Mouse (Mus musculus) CH12.LX (cell line): ENCODE results near the gene Cmah. TPM values are rescaled to one million over a fixed set of nuclear protein-coding genes. Genes with fewer than 3 reads are reported as not detected.

Experiments used
- DNase-seq: peaks from one replicate; pipeline ENCODE4 v3.0.0-alpha.2; 2013; ENCODE audit errors: extremely low read depth
- H3K27ac ChIP-seq: 2 replicates; pipeline ENCODE4 v1.5.1; 2012; ENCODE audit warnings: low read depth, mild to moderate bottlenecking, control low read depth, moderate library complexity; ENCODE audit not compliant: insufficient read depth
- H3K27me3 ChIP-seq: replicated peaks from 2 replicates; pipeline ENCODE3; 2012; ENCODE audit warnings: inconsistent platforms
- H3K36me3 ChIP-seq, 2 experiments: replicated peaks in 1 of 2; 2 replicates each; pipeline versions ENCODE3 to v1.6.1; 2012; ENCODE audit warnings: inconsistent platforms in 1 of 2, low read length in 1 of 2, mild to moderate bottlenecking in 1 of 2, mixed read lengths in 1 of 2, moderate library complexity in 1 of 2; ENCODE audit not compliant: control insufficient read depth in 1 of 2, insufficient read depth in 1 of 2
- H3K4me1 ChIP-seq, 2 experiments: 2 replicates each; pipeline ENCODE4 v1.6.1; 2012; ENCODE audit warnings: inconsistent platforms in 1 of 2, moderate library complexity in 1 of 2; ENCODE audit not compliant: insufficient read depth in 2 of 2, control insufficient read depth in 1 of 2
- H3K4me2 ChIP-seq: 2 replicates; pipeline ENCODE4 v1.6.1; 2012; ENCODE audit warnings: low read depth, mild to moderate bottlenecking, control low read depth; ENCODE audit not compliant: poor library complexity, insufficient read depth, severe bottlenecking
- H3K4me3 ChIP-seq, 3 experiments: fragments of 150-350 bp in 1 of 3; sonication (generic) in 1 of 3; replicated peaks in 1 of 3; 2 replicates each; pipeline versions ENCODE3 to v1.5.1; 2011 to 2012; ENCODE audit warnings: low read depth in 2 of 3, low read length in 2 of 3, mild to moderate bottlenecking in 2 of 3, moderate library complexity in 2 of 3, control low read depth in 1 of 3, improper control_type of control experiment in 1 of 3, inconsistent platforms in 1 of 3, mixed read lengths in 1 of 3; ENCODE audit not compliant: poor library complexity in 1 of 3
- H3K79me2 ChIP-seq: replicated peaks from 2 replicates; pipeline ENCODE4 v1.6.1; 2012; ENCODE audit warnings: mild to moderate bottlenecking, moderate library complexity; ENCODE audit not compliant: control insufficient read depth, poor library complexity, insufficient read depth, severe bottlenecking; ENCODE audit errors: extremely low read depth
- H3K9ac ChIP-seq: 2 replicates; pipeline ENCODE4 v1.6.1; 2012; ENCODE audit warnings: low read depth, mild to moderate bottlenecking, control low read depth, moderate library complexity; ENCODE audit not compliant: insufficient read depth
- H3K9me3 ChIP-seq: replicated peaks from 2 replicates; pipeline ENCODE3; 2012; ENCODE audit warnings: low read length, inconsistent platforms, mixed read lengths
- BHLHE40 ChIP-seq: IDR thresholded peaks from 2 replicates; pipeline ENCODE4 v1.6.1; 2011; ENCODE audit warnings: mild to moderate bottlenecking, low read depth, low read length, improper control_type of control experiment
- CHD1 ChIP-seq: IDR thresholded peaks from 2 replicates; pipeline ENCODE4 v1.6.1; 2012; ENCODE audit warnings: low read depth, low read length, improper control_type of control experiment, inconsistent platforms
- CHD2 ChIP-seq: IDR thresholded peaks from 2 replicates; pipeline ENCODE4 v1.6.1; 2011; ENCODE audit warnings: low read length, improper control_type of control experiment
- ELF1 ChIP-seq: IDR thresholded peaks from 2 replicates; pipeline ENCODE4 v1.6.1; 2014; ENCODE audit warnings: low read depth, mild to moderate bottlenecking, inconsistent platforms, low read length, improper control_type of control experiment
- EP300 ChIP-seq: IDR thresholded peaks from 2 replicates; pipeline ENCODE4 v1.6.1; 2011; ENCODE audit warnings: low read length, improper control_type of control experiment
- ETS1 ChIP-seq: conservative IDR thresholded peaks from 2 replicates; pipeline ENCODE4 v1.6.1; 2012; ENCODE audit warnings: low read depth, mild to moderate bottlenecking, inconsistent platforms, low read length, improper control_type of control experiment, moderate library complexity
- HCFC1 ChIP-seq: IDR thresholded peaks from 2 replicates; pipeline ENCODE4 v1.6.1; 2012; ENCODE audit warnings: low read depth, mild to moderate bottlenecking, inconsistent platforms, low read length, improper control_type of control experiment
- IRF4 ChIP-seq: IDR thresholded peaks from 2 replicates; pipeline ENCODE4 v1.6.1; 2014; ENCODE audit warnings: low read depth, mild to moderate bottlenecking, inconsistent platforms, low read length, improper control_type of control experiment
- JUN ChIP-seq: IDR thresholded peaks from 2 replicates; pipeline ENCODE4 v1.6.1; 2011; ENCODE audit warnings: low read depth, mild to moderate bottlenecking, low read length, improper control_type of control experiment, moderate library complexity; ENCODE audit not compliant: insufficient read depth
- MAFK ChIP-seq: IDR thresholded peaks from 2 replicates; pipeline ENCODE4 v1.6.1; 2011; ENCODE audit warnings: low read length, improper control_type of control experiment; ENCODE audit not compliant: insufficient replicate concordance
- MAX ChIP-seq: IDR thresholded peaks from 2 replicates; pipeline ENCODE4 v1.6.1; 2011; ENCODE audit warnings: low read length, improper control_type of control experiment
- MAZ ChIP-seq: IDR thresholded peaks from 2 replicates; pipeline ENCODE4 v1.6.1; 2012; ENCODE audit warnings: low read depth, mild to moderate bottlenecking, inconsistent platforms, low read length, improper control_type of control experiment, moderate library complexity
- MEF2A ChIP-seq: IDR thresholded peaks from 2 replicates; pipeline ENCODE4 v1.6.1; 2014; ENCODE audit warnings: low read depth, mild to moderate bottlenecking, inconsistent platforms, low read length, improper control_type of control experiment, borderline replicate concordance
- MXI1 ChIP-seq: IDR thresholded peaks from 2 replicates; pipeline ENCODE4 v1.6.1; 2011; ENCODE audit warnings: mild to moderate bottlenecking, low read depth, low read length, improper control_type of control experiment
- MYC ChIP-seq: IDR thresholded peaks from 2 replicates; pipeline ENCODE4 v1.6.1; 2011; ENCODE audit warnings: low read depth, mild to moderate bottlenecking, improper control_type of control experiment, low read length
- POLR2A ChIP-seq: IDR thresholded peaks from 2 replicates; pipeline ENCODE4 v1.6.1; 2011; ENCODE audit warnings: low read depth, mild to moderate bottlenecking, improper control_type of control experiment, low read length
- RAD21 ChIP-seq: IDR thresholded peaks from 2 replicates; pipeline ENCODE4 v1.6.1; 2011; ENCODE audit warnings: low read depth, mild to moderate bottlenecking, low read length, improper control_type of control experiment, moderate library complexity
- RCOR1 ChIP-seq: conservative IDR thresholded peaks from 2 replicates; pipeline ENCODE4 v1.6.1; 2012; ENCODE audit warnings: low read depth, mild to moderate bottlenecking, inconsistent platforms, low read length, improper control_type of control experiment
- SIN3A ChIP-seq: IDR thresholded peaks from 2 replicates; pipeline ENCODE4 v1.6.1; 2012; ENCODE audit warnings: low read length, improper control_type of control experiment, inconsistent platforms
- SMC3 ChIP-seq: IDR thresholded peaks from 2 replicates; pipeline ENCODE4 v1.6.1; 2011; ENCODE audit warnings: low read depth, low read length, improper control_type of control experiment
- TBP ChIP-seq: conservative IDR thresholded peaks from 2 replicates; pipeline ENCODE4 v1.6.1; 2011; ENCODE audit warnings: low read depth, low read length, improper control_type of control experiment
- TCF12 ChIP-seq: IDR thresholded peaks from 2 replicates; pipeline ENCODE4 v1.6.1; 2014; ENCODE audit warnings: low read depth, mild to moderate bottlenecking, inconsistent platforms, low read length, improper control_type of control experiment
- UBTF ChIP-seq: IDR thresholded peaks from 2 replicates; pipeline ENCODE4 v1.6.1; 2012; ENCODE audit warnings: low read depth, mild to moderate bottlenecking, inconsistent platforms, low read length, improper control_type of control experiment, moderate library complexity
- ZC3H11A ChIP-seq: IDR thresholded peaks from 2 replicates; pipeline ENCODE4 v1.6.1; 2012; ENCODE audit warnings: low read depth, mild to moderate bottlenecking, inconsistent platforms, low read length, improper control_type of control experiment
- ZNF384 ChIP-seq: IDR thresholded peaks from 2 replicates; pipeline ENCODE4 v1.6.1; 2012; ENCODE audit warnings: low read depth, low read length, improper control_type of control experiment, inconsistent platforms
- dilution Hi-C: fragments of 300-500 bp; cut with MboI; formaldehyde crosslinking; loops from 2 replicates; pipeline ENCODE4 v1.14.3; 2020; ENCODE audit warnings: low sequenced_read_pairs; ENCODE audit not compliant: extremely low pct_unique_long_range_greater_than_20kb, extremely low pct_ligation_motif_present
- in situ Hi-C: fragments of 300-500 bp; cut with MboI; formaldehyde crosslinking; loops from 3 replicates; pipeline ENCODE4 v1.14.3; 2019; ENCODE audit warnings: low sequenced_read_pairs, low pct_ligation_motif_present, low pct_unique_long_range_greater_than_20kb, mixed read lengths
- polyA plus RNA-seq: library from polyadenylated mRNA; unstranded; fragments of >175 nt; gene quantifications from 2 replicates; pipeline ENCODE4 v1.2.1, GENCODE M21; 2012; ENCODE audit warnings: low read depth; ENCODE audit not compliant: insufficient read length
- total RNA-seq, 2 experiments: library from RNA; depleted of rRNA; stranded (reverse); fragments of 300-350 nt in 1 of 2; fragments of >200 nt in 1 of 2; gene quantifications; 2 replicates each; pipeline ENCODE4 v1.2.3; 2012 to 2014

The Cmah gene
- total and polyA plus RNA-seq, 3 experiments, result 5.0 to 17.4 (median 5.5) TPM

DNA sequence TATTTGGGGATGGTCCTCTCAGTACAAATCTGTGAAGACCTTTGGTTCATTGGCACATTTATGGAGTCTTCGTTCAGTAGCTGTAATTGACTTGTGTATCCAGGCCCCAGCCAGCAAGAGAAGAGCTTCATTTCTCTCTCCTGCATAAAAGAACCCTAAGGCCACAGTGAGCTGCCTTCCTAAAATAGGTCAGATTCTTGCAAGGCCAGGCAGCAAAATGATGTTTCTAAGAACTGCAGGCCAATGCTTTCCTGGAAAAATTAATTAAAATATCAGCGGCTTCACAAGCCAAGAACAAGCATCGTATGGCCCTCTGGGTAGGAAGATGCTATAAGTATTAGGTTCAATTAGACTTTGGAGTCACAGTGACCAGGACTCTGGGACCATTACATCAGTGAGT is 156.5 kb downstream of the Cmah start:
- Histone ChIP-seq H3K27me3 (no peaks in the 10 kb centered on the region), H3K4me3 (no peak overlapping the region), H3K27ac (no peak overlapping the region), H3K79me2 (no peaks in the 10 kb centered on the region), H3K36me3 (no peaks in the 10 kb centered on the region), H3K9ac (no peak overlapping the region), H3K4me1 (peaks cover 10 to 81% of the 10 kb centered on the region in 2 experiments), H3K9me3 (no peaks in the 10 kb centered on the region), H3K4me2 (no peak overlapping the region)
- no peak for TF ChIP-seq JUN
- TF ChIP-seq BHLHE40, result no peak
- TF ChIP-seq TBP, result no peak
- no peak for TF ChIP-seq CHD2
- DNase-seq, result no peak
- dilution Hi-C loops, result no loop called here
- in situ Hi-C loops, result loop anchor here (10.0 to 25.0 kb wide), 3 partner anchors 149 to 504 kb away; no protein-coding TSS in a partner anchor

- no peak for DNase-seq
- Histone ChIP-seq H3K27ac (no peak overlapping the region), H3K4me1 (peaks cover 10 to 72% of the 10 kb centered on the region in 2 experiments), H3K79me2 (no peaks in the 10 kb centered on the region), H3K36me3 (no peaks in the 10 kb centered on the region), H3K9me3 (no peaks in the 10 kb centered on the region), H3K27me3 (no peaks in the 10 kb centered on the region), H3K4me3 (no peak overlapping the region), H3K9ac (no peak overlapping the region), H3K4me2 (no peak overlapping the region)
- TF ChIP-seq MXI1, result no peak
- TF ChIP-seq POLR2A, result no peak
- no peak for TF ChIP-seq MAZ
- no peak for TF ChIP-seq MAX
- no peak for TF ChIP-seq BHLHE40
- dilution Hi-C loops, result no loop called here
- in situ Hi-C loops, result loop anchor here (5.0 to 25.0 kb wide), 4 partner anchors 150 to 502 kb away; no protein-coding TSS in a partner anchor
Measured at GRCm38 (mm10) chr13:24484811-24485210, 157.6 kb downstream of the Cmah start.

DNA sequence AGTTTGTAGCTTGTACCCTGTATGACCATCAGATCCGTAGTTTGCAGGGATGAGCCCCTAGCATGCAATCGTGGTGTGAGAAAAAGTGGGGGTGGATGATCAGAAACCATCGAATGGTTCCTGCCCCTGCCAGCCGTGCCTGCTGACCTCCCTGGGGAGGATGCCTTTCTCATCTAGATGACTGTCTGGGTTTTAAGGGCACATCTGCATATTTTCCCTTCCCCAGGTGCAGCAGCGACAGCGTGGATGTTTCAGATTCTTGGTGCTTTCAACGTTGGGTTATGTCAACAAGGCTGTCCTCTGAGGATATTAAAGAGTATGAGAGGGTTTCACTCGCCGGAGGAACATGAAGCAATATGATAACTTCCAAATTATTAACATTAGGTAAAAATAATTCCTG is 158.8 kb downstream of the Cmah start:
- H3K4me2 ChIP-seq, result peak overlapping the region; percentile 91; the same call in 1 of the 2 replicates
- H3K9ac ChIP-seq, result no peak overlapping the region
- no peak overlapping the region for H3K27ac ChIP-seq
- dilution Hi-C loops, result no loop called here
- peaks cover 10 to 67% of the 10 kb centered on the region in 2 experiments for H3K4me1 ChIP-seq
- in situ Hi-C loops, result loop anchor here (5.0 to 25.0 kb wide), 4 partner anchors 151 to 501 kb away; no protein-coding TSS in a partner anchor
- H3K79me2 ChIP-seq, result no peaks in the 10 kb centered on the region
- no peaks in the 10 kb centered on the region for H3K9me3 ChIP-seq
- H3K27me3 ChIP-seq, result no peaks in the 10 kb centered on the region
- no peak overlapping the region for H3K4me3 ChIP-seq
- H3K36me3 ChIP-seq, result no peaks in the 10 kb centered on the region
- peak; percentile 93 for DNase-seq
- TF ChIP-seq MAZ, result 0 out of 2 replicates have a peak, but pooled peaks have one; percentile 28
- peak; percentile 73 for TF ChIP-seq MXI1
- TF ChIP-seq TCF12, result peak; percentile 88
- peak; percentile 79 for TF ChIP-seq IRF4
- peak; percentile 70 for TF ChIP-seq CHD2
- TF ChIP-seq ZC3H11A, result no peak
- peak; percentile 67; the same call in 1 of the 2 replicates for TF ChIP-seq MYC
- peak; percentile 88 for TF ChIP-seq ETS1
- peak; percentile 73 for TF ChIP-seq MAFK
- TF ChIP-seq MEF2A, result peak; percentile 80
- no peak for TF ChIP-seq UBTF
- TF ChIP-seq JUN, result peak; percentile 15; the same call in 1 of the 2 replicates
- 0 out of 2 replicates have a peak, but pooled peaks have one; percentile 33 for TF ChIP-seq RCOR1
- peak; percentile 85 for TF ChIP-seq EP300
- TF ChIP-seq SIN3A, result peak; percentile 80
- TF ChIP-seq HCFC1, result no peak
- TF ChIP-seq SMC3, result no peak
- no peak for TF ChIP-seq ELF1
- TF ChIP-seq BHLHE40, result peak; percentile 72; the same call in 1 of the 2 replicates
- TF ChIP-seq ZNF384, result no peak
- TF ChIP-seq CHD1, result 0 out of 2 replicates have a peak, but pooled peaks have one; percentile 23
- no peak for TF ChIP-seq RAD21
